Mouse (Mus musculus) thymus, postnatal 0 days (tissue): Measurements from ENCODE around the gene Fam196b. TPM values are rescaled to one million over a fixed set of nuclear protein-coding genes. Genes with fewer than 3 reads are reported as not detected.

ENCODE experiments used
- DNase-seq: peaks from one replicate; pipeline ENCODE4 v3.0.0-alpha.2; 2015; ENCODE audit warnings: low spot score
- polyA plus RNA-seq: library from polyadenylated mRNA; unstranded; fragments of >200 nt; fragmentation: Nextera tagmentation; extraction: Ambion mirVana; gene quantifications from 2 replicates; pipeline ENCODE4 v1.2.1, GENCODE M21; 2015

Fam196b gene
- polyA plus RNA-seq, 1 experiment from 2014 or later, result 1.9 TPM

DNA sequence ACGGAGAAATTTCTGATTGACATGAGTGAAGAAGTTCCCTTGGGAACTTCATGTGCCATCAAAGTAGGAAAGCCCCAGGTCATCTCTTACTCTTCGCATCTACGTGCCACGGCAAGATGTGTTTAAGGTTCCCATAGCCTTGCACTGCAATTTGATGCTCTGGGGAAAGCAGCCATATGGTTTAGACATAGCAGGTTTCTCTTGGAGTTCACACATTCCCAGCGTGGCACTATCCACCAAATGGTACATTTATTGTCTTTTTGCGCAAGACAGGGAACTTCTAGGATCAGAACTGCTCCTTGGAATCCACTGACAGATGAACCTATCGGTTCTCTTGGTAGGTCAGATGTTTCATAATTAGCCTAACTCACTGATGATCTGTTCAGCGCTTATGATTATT, 86.7 kb downstream of the Fam196b start:
- DNase-seq, result no peak

DNA sequence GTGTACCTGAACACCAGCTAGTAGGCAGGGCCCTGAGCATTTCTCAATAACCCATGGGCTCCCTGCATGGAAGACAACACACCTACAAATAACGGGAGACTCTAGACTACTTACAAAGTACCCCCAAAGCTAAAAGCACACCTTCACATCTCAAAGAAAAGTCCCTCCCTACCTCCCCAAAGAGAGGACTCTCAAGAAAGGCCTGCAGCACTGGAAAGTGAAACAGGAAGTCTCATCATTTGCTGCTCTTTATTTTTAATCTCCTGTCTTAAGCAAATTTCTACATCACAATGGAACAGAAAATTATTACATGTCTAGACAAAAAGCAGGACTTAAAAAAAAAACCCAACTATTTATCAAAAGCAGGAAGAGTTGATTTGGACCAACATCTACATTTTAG, 90.7 kb downstream of the Fam196b start:
- DNase-seq, result no peak

DNA sequence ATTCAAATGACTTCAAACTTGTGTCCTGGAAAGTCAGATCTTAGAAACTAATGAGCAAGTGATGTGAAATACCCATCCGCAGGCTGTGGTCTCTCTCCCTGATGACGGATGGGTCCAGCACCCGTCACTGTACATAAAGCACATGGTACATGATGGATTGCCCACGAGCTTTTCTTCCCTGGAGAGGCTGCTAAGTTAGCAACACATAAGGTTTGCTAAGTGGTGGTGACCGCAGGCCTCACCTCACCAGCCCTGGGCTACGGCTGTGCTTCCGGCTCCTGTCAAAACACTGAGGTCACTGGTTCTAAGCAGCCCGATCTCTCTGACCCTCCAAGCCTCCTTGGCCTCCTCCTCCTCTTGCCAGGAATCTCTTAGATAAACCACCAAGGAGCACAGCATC, 91.7 kb downstream of the Fam196b start:
- DNase-seq, result no peak

DNA sequence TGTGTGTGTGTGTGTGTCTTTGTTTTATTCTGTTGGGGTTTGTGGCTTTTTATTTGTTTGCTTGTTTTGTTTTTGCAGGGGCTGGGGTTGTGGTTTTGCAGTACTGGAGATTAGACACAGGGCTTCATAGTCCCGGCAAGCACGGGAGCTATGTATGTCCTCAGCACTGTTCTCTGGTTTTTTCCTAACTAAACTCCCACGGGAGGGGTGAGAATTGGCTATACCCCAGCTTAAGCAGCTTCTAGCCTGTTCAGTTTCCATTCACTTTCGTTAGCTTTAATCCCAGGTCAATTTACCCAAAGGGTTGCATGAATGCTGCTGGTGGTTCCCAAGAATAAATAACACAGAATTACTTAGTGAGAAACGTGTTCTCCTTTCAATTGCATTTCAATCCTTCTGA, 92.2 kb downstream of the Fam196b start:
- DNase-seq, result no peak

DNA sequence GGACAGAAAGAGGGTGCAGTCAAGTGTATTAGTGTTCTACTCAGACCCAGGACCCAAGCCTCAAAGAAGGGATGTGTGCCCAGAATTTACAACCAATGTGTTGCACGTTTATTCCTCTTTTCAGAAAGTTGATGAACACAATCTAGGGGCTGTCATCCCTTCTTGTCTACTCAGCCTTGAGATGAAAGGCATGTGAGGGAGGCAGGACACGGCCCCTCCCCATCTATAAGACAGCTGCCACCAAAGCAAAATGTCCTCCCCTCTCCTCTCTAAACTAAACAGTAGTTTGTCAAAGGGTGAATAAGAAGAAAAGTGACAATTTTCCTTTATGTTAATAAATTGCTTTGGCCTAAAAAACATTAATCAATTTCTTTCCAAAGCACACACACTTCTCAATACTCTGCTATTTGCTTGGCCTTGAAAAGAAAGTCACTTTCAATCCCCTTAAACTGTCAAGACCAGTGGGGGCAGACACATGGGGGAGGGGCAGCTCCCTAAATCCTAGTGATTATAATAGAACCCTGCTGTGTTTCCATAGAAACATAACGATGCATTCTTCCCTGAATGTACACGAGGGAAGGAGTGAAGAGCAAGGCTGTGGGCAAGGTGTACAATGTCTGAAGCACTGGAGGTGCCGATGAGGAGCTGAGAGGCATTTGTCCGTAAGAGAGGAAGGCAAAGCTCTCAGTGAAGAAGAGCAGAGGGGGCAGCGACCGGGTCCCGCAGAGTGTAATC, 101.4 kb downstream of the Fam196b start:
- no peak for DNase-seq

DNA sequence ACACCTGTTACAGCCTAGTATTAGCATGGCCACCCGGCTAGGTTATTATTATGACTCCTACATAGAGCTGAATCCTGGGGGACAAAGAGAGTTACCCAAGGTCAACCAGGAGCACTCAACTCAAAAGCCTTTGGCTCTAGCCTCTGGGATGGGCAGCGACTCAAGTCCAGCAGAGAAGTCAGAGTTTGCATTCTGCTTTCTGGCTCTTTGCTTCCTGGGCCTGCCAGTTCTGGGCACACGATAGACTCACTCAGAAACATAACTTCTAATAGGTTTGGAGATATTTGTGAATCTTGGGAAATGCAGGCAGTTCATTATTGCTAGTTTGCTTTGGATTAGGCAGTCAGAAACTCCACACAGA, 102.0 kb downstream of the Fam196b start:
- DNase-seq, result no peak

DNA sequence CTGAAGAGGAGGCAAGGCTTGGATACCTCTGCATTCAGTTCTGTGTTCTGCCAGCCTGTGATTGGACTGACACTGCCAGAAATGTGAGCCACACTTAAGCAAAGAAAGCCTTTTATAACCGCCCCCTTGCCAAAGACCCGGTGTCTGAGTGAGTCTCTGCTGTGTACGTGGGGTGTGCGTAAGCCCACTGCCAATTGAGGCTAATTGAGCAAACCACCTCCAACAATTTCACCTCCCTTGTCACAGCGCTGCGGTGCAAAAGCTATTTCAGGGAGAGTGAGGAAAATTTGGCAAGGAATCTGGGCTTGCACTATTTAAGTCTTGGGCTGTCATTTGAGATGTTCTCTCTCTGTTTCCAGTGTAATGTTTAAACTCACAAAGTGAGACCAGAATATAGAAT, 106.4 kb downstream of the Fam196b start:
- no peak for DNase-seq

DNA sequence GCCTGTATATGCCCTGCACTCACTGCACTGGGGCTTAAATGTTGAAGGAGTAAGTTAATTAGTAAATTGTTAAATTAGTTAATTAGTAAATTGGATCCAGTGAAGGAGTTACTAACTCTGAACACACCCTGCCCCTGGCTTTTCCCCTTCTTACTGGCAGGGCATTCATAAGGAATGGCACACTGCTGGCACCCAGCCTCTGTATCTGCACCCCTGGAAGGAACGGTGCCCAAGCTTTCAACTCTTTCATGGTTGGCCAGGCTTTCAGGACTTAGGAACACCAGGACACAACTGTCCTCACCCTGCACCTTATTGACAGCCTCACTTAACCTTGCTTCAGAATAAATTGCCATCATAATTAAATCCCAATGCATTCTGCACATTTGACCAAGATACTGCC, 109.9 kb downstream of the Fam196b start:
- no peak for DNase-seq

DNA sequence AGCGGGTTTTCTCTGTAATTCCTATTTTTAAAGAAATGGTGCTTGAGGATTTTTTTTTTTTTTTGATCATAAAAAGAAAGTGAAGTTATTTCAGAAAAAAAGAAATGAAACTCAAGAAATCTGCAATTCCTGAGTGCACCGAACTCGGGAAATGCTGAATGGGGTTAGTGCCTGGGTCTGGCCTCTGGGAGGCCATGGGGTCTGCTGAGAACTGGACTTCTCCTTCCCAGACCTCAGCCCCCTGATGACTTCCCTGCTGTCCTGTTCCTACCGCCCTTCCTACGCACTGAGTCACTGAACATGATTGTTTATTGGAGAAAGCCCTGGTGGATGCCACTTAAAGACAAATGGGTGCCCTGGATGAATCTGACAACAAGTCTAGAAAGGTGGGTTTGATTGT, 112.6 kb downstream of the Fam196b start:
- DNase-seq, result no peak

DNA sequence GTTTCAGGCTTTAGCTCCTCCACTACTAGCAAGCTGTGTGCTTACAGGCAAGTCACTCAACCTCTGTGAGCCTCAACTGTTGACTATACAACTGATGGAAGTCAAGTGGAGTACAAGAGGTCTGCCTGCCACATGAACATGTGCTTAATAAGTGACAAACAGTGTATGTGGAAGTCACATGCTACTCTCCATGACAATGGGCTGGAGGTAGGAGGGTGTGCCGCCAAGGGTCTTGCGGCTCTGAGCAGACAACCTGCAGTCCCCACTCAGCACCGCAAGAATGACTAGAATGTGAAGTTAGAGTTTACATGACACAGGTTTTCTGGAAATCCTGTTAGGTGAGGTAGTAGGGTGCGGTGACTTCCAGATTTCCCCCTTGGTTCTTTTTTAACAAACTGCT, 116.3 kb downstream of the Fam196b start:
- no peak for DNase-seq

DNA sequence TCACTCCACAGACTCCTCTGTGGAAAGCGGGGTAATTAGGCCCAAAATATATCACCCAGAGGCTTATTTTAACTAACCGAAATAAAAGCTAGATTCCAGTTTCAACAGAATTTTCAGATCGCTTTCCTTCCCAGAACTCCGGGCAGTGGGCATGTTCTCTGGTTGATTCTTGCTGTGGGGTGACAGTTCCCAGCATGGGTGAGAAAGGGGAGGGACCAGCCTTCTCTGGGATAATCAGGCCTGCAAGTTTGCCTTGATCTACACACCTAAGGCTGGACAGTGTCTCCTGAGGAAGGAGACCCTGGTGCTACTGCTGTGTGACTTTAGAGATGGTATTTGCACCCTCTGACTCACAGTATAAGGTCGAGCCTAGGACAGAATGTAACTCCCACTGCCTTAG, 116.7 kb downstream of the Fam196b start:
- DNase-seq, result no peak

DNA sequence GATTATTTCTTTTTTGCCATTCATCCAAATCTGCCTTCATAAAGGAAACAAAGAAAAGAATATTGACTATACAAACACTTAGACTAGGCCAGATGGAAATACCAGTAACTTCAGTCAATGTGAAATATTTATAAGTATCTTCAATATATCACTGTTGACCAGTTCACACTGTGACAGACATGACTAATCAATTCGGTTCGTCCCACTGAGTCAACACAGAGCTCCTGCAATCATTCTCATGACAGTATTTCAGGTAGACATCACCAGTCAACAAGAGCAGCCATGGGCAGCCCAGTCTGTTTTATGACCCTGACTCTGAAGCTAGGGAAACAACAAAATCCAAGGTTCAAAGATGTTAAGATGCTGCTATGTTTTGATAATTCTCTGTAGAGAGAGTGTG, 117.4 kb downstream of the Fam196b start:
- no peak for DNase-seq

DNA sequence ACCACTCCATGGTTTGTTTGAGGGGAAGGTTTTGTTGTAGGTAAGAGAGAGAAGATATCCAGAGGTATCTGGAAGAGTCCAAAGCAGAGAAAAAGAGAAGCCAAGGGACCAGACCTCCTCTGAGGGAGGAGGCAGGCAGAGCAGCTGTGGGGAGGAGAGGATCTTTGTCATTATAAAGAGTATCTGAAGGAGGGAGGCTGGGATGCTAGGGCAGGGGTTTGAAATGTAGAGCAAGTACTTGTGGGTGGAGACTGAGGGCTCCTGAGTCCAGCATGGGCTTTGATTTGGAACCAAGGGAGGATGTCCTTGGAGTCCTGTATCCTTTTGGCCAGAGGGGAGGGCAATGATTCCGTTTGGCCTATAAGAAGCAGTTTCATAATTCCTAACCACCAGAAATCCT, 122.8 kb downstream of the Fam196b start:
- DNase-seq, result no peak

DNA sequence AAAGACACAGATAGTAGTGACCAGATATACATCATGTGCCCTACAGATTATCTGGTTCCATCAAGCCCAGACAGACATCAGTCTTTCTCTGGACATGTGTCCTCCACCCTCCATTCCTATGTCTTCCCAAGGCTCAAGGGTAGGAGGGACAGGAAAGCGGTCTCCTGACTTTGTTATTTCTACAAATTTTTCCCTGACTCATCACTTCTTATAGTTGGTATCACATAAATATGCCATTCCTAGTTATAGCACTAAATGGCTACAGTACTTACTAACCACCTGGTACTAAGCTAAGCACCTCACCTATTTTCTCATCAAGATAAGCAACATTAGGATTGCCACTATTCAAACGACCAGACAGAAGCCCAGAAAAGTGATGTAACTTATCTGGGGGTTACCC, 123.8 kb downstream of the Fam196b start:
- no peak for DNase-seq

DNA sequence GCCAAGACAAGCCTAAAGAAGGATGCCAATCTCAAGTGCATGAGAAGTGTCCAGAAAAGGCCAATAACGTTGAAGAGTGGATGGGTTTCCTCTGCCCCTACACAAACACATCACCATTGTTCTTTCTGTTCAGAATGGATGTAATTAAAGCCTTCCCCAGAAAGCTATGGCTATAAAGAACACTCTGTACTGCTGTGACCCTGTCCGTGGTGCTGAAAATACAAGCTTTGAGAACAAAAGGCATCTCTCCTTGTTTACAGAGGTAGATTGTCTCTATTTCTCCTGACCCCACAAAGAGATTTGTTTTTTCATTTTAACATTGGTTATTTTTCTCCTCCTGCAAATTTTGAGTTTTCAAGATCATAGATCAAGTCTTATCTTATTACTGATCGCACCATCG, 133.3 kb downstream of the Fam196b start:
- peak; percentile 41 for DNase-seq

DNA sequence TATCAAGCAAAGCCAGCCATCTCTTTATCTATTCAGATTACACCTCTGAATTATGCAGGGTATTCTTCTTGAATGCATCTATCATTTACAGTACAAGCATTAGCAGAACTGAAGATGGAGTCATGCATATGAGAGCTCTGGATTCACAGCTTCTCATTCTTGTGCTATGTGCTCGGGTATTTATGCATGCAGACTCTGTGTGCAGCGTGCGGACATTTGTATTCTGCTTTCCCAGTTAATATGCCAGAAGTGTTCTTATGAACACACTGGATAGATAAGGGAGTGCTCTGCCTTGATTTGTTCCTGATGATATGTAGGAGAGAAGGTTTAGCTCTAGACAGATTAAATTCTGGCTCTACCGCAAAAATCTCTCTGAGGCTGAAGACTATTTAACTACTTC, 135.3 kb downstream of the Fam196b start:
- no peak for DNase-seq

DNA sequence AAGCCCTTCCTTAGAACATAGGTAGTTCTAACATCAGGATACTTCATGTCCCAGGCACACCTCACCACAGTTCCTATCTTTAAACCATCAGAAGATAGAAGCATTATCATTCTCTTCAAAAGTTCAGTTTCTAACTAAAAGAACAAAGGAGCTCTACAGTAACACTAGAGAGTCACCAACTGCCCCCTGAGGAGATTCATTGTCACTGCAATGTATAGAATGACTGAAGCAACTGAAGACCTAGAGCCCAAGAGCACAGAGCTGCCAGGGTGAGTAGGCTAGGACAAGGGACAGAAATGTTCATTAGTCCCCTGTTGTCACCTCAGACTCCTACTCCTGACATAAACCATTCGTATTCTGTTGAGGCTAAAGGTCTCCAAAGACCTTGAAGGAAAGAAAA, 152.4 kb downstream of the Fam196b start:
- DNase-seq, result peak; percentile 13

DNA sequence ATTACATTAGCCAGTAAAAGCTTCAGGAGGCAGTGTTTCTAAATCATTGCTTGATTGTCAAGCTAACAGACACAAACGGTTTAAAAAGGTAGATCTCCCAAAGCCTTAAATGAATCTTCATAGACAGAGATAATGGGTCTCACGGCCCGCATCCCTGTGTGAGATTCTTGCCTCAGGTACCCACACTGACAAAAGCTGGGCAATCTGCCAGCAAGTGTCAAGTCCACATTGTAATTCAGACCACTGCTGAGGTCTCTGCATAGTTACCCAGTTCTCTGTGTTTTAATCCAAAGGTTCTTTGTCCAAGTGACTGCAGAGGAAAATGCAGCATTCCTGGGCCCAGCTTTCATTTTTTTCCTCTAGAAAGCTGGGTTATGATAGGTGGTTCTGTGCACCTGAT, 153.9 kb downstream of the Fam196b start:
- no peak for DNase-seq

DNA sequence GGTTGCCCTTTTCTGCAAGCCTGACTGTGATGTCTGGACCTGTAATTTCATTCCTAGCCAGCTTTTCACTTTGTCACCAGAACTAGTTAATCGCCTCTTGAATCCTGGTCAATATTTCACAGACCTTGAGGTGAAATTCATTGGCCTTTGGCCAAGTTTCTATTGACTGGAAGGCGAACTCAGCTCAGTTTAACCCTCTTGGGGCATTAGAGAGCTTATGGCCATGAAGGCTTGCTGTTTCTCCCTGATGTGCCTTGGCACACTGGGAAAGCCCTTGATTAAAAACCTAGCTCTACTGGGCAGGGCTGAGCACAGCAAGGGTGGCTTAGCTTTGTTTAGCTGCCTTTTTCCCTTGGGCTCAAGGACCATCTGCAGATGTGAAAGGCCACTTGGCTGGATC, 155.2 kb downstream of the Fam196b start:
- no peak for DNase-seq

Other genes starting within 250 kb of the Fam196b start
- gene 4930469K13Rik, start 216.3 kb upstream of the Fam196b start, polyA plus RNA-seq, result 0.35 and 1.0 TPM in 2 replicates
- 0.23 and 0.54 TPM in 2 replicates for gene Foxi1, start 106.7 kb upstream of the Fam196b start, polyA plus RNA-seq